Comparison of ENCODE assay signal across 21 mouse cellular contexts in genomic region chr19:14482562-14483138, GRCm38 (mm10).
"Had no signal": no experiment of that assay in that cellular context is flagged by ENCODE, and none has a peak within 500 bp of the region (broad histone marks: within the 10 kb centered on the region; RNA-seq: fewer than 3 reads in every experiment).

No protein-coding gene starts in this region.

- H3K4me1 ChIP-seq: limb, embryonic 15.5 days had no signal

- H3K27ac ChIP-seq: gastrocnemius, adult 2 months; heart, adult 2 months; hindbrain, embryonic 10.5 days; hindbrain, embryonic 12.5 days; hindbrain, embryonic 14.5 days; limb, embryonic 13.5 days; limb, embryonic 15.5 days; liver, embryonic 12.5 days had no signal

- H3K4me2 ChIP-seq: heart, embryonic 11.5 days; hindbrain, embryonic 12.5 days; hindbrain, embryonic 14.5 days; limb, embryonic 13.5 days; limb, embryonic 15.5 days; liver, embryonic 12.5 days had no signal

- H3K9me3 ChIP-seq: hindbrain, embryonic 10.5 days; hindbrain, embryonic 12.5 days; limb, embryonic 13.5 days; limb, embryonic 15.5 days; liver, embryonic 12.5 days had no signal

- H3K4me3 ChIP-seq: gastrocnemius, adult 2 months; heart, adult 2 months; hindbrain, embryonic 10.5 days; hindbrain, embryonic 12.5 days; limb, embryonic 13.5 days; limb, embryonic 15.5 days; liver, embryonic 12.5 days had no signal

- ATAC-seq: inflammation-experienced regulatory T-cells, adult 6 months; liver, embryonic 12.5 days had no signal

- DNase-seq: gastrocnemius, adult 2 months; gastrocnemius, postnatal 10 days; gastrocnemius, postnatal 25 days; heart, adult 2 months; heart, postnatal 10 days; heart, postnatal 4 days; kidney, adult 11 months; kidney, adult 2 months; kidney, postnatal 10 days; kidney, postnatal 36 days; layer of hippocampus, adult 9-11 months; layer of hippocampus, postnatal 36 days; left cerebral cortex, postnatal 4 days had no signal

- H3K27me3 ChIP-seq: hindbrain, embryonic 12.5 days; limb, embryonic 13.5 days; limb, embryonic 15.5 days; liver, embryonic 12.5 days had no signal

- H3K9ac ChIP-seq: hindbrain, embryonic 12.5 days; hindbrain, embryonic 14.5 days; limb, embryonic 13.5 days; limb, embryonic 15.5 days; liver, embryonic 12.5 days had no signal

- H3K36me3 ChIP-seq: hindbrain, embryonic 10.5 days; hindbrain, embryonic 12.5 days; limb, embryonic 13.5 days; limb, embryonic 15.5 days; liver, embryonic 12.5 days had no signal
